Mouse (Mus musculus): ENCODE data around the gene Nrxn2. TPM values are rescaled to one million over a fixed set of nuclear protein-coding genes. Genes with fewer than 3 reads are reported as not detected.

Nrxn2 gene
- total RNA-seq, 2 experiments from 2014 or later = 700 to 756 TPM

- intact Hi-C loops (cut with DNase I) = no loop called here
- peak in 1 of 2 experiments; percentile 47 for DNase-seq (ENCODE audit: low spot score in 2 of 2)
Measured at GRCm38 (mm10) chr19:6388006-6388405, 30.5 kb upstream of the Nrxn2 start.

- DNase-seq (ENCODE audit: low spot score in 2 of 2) = no peak
- intact Hi-C loops (cut with DNase I) = no loop called here
Measured at GRCm38 (mm10) chr19:6389803-6390202, 28.7 kb upstream of the Nrxn2 start.

- DNase-seq (ENCODE audit: low spot score in 2 of 2) = no peak
- intact Hi-C loops (cut with DNase I) = no loop called here
Measured at GRCm38 (mm10) chr19:6390251-6390650, 28.3 kb upstream of the Nrxn2 start.

- intact Hi-C loops (cut with DNase I) = no loop called here
- no peak for DNase-seq (ENCODE audit: low spot score in 2 of 2)
Measured at GRCm38 (mm10) chr19:6392743-6393393, 25.7 kb upstream of the Nrxn2 start.

- intact Hi-C loops (cut with DNase I) = no loop called here
- DNase-seq (ENCODE audit: low spot score in 2 of 2) = no peak
Measured at GRCm38 (mm10) chr19:6393637-6394036, 24.9 kb upstream of the Nrxn2 start.

GRCm38 (mm10) chr19:6396237-6396636 is 22.3 kb upstream of the Nrxn2 start:
- no peak for DNase-seq (ENCODE audit: low spot score in 2 of 2)
- intact Hi-C loops (cut with DNase I) = no loop called here

GRCm38 (mm10) chr19:6397582-6398249 is 20.8 kb upstream of the Nrxn2 start:
- intact Hi-C loops (cut with DNase I) = no loop called here
- no peak for DNase-seq (ENCODE audit: low spot score in 2 of 2)

- DNase-seq (ENCODE audit: low spot score in 2 of 2) = peak in 1 of 2 experiments; percentile 64
- intact Hi-C loops (cut with DNase I) = no loop called here
Measured at GRCm38 (mm10) chr19:6398447-6399284, 19.9 kb upstream of the Nrxn2 start.

- intact Hi-C loops (cut with DNase I) = no loop called here
- no peak for DNase-seq (ENCODE audit: low spot score in 2 of 2)
Measured at GRCm38 (mm10) chr19:6399285-6400095, 19.0 kb upstream of the Nrxn2 start, which contains the start of gene Rasgrp2. TSS of gene Rasgrp2 (plus strand) at chr19:6399340.

- intact Hi-C loops (cut with DNase I) = no loop called here
- DNase-seq (ENCODE audit: low spot score in 2 of 2) = peak; percentile 55 to 56
Measured at GRCm38 (mm10) chr19:6400096-6401086, 18.1 kb upstream of the Nrxn2 start.

- intact Hi-C loops (cut with DNase I) = no loop called here
- DNase-seq (ENCODE audit: low spot score in 2 of 2) = peak; percentile 67 to 71
Measured at GRCm38 (mm10) chr19:6401131-6401815, 17.3 kb upstream of the Nrxn2 start.

GRCm38 (mm10) chr19:6401951-6402350 is 16.6 kb upstream of the Nrxn2 start:
- DNase-seq (ENCODE audit: low spot score in 2 of 2) = no peak
- intact Hi-C loops (cut with DNase I) = no loop called here

GRCm38 (mm10) chr19:6403869-6404268 is 14.7 kb upstream of the Nrxn2 start:
- DNase-seq (ENCODE audit: low spot score in 2 of 2) = no peak
- intact Hi-C loops (cut with DNase I) = no loop called here

GRCm38 (mm10) chr19:6405433-6405832 is 13.1 kb upstream of the Nrxn2 start:
- intact Hi-C loops (cut with DNase I) = no loop called here
- DNase-seq (ENCODE audit: low spot score in 2 of 2) = no peak

GRCm38 (mm10) chr19:6407109-6407508 is 11.4 kb upstream of the Nrxn2 start:
- intact Hi-C loops (cut with DNase I) = no loop called here
- DNase-seq (ENCODE audit: low spot score in 2 of 2) = no peak

- intact Hi-C loops (cut with DNase I) = no loop called here
- DNase-seq (ENCODE audit: low spot score in 2 of 2) = no peak
Measured at GRCm38 (mm10) chr19:6407816-6408510, 10.6 kb upstream of the Nrxn2 start.

GRCm38 (mm10) chr19:6408749-6409148 is 9.8 kb upstream of the Nrxn2 start:
- no peak for DNase-seq (ENCODE audit: low spot score in 2 of 2)
- intact Hi-C loops (cut with DNase I) = no loop called here

Measured in left cerebral cortex, postnatal 14 days (tissue).